Mouse (Mus musculus): ENCODE measurements around the gene Capn11. TPM values are rescaled to one million over a fixed set of nuclear protein-coding genes. Genes with fewer than 3 reads are reported as not detected.

Gene Capn11
- polyA plus RNA-seq, 1 experiment from 2014 or later: 0.57 TPM

- H3K4me3 ChIP-seq (ENCODE audit: low read depth, low read length): no peak overlapping the region
- H3K27ac ChIP-seq (ENCODE audit: low read depth, low read length): no peak overlapping the region
- no peak overlapping the region for H3K4me2 ChIP-seq (ENCODE audit: low read depth)
- H3K4me1 ChIP-seq (ENCODE audit: control insufficient read depth, insufficient read depth, low read length): peaks cover 5% of the 10 kb centered on the region
- ATAC-seq (ENCODE audit: insufficient read depth, low FRiP score, low TSS enrichment) (no peak), DNase-seq (ENCODE audit: low spot score) (no peak)
- H3K9me3 ChIP-seq (ENCODE audit: control insufficient read depth, low read length): no peaks in the 10 kb centered on the region
- WGBS: 82% methylated on average over 7 of the region's 7 CpGs
- no peaks in the 10 kb centered on the region for H3K27me3 ChIP-seq (ENCODE audit: control insufficient read depth, insufficient read depth, low read length)
- H3K9ac ChIP-seq (ENCODE audit: low read length): no peak overlapping the region
- H3K36me3 ChIP-seq (ENCODE audit: control insufficient read depth, insufficient read depth, low read length): no peaks in the 10 kb centered on the region
These were observed 70.8 kb downstream of the Capn11 start for GRCm38 (mm10) chr17:45588370-45588769.

GRCm38 (mm10) chr17:45586449-45586837 is 72.7 kb downstream of the Capn11 start:
- WGBS: 94% methylated on average over 3 of the region's 3 CpGs
- ATAC-seq (ENCODE audit: insufficient read depth, low FRiP score, low TSS enrichment) (no peak), DNase-seq (ENCODE audit: low spot score) (no peak)
- Histone ChIP-seq H3K9ac (ENCODE audit: low read length) (no peak overlapping the region), H3K4me2 (ENCODE audit: low read depth) (no peak overlapping the region), H3K27ac (ENCODE audit: low read depth, low read length) (no peak overlapping the region), H3K27me3 (ENCODE audit: control insufficient read depth, insufficient read depth, low read length) (no peaks in the 10 kb centered on the region), H3K4me3 (ENCODE audit: low read depth, low read length) (no peak overlapping the region), H3K4me1 (ENCODE audit: control insufficient read depth, insufficient read depth, low read length) (peaks cover 5% of the 10 kb centered on the region; the same call in 1 of the 2 replicates), H3K9me3 (ENCODE audit: control insufficient read depth, low read length) (no peaks in the 10 kb centered on the region), H3K36me3 (ENCODE audit: control insufficient read depth, insufficient read depth, low read length) (no peaks in the 10 kb centered on the region)

GRCm38 (mm10) chr17:45585725-45586448 is 73.2 kb downstream of the Capn11 start:
- Histone ChIP-seq H3K4me2 (ENCODE audit: low read depth) (no peak overlapping the region), H3K4me3 (ENCODE audit: low read depth, low read length) (no peak overlapping the region), H3K27me3 (ENCODE audit: control insufficient read depth, insufficient read depth, low read length) (no peaks in the 10 kb centered on the region), H3K9ac (ENCODE audit: low read length) (no peak overlapping the region), H3K9me3 (ENCODE audit: control insufficient read depth, low read length) (no peaks in the 10 kb centered on the region), H3K27ac (ENCODE audit: low read depth, low read length) (peak overlapping the region; percentile 34; the same call in 1 of the 2 replicates), H3K36me3 (ENCODE audit: control insufficient read depth, insufficient read depth, low read length) (no peaks in the 10 kb centered on the region), H3K4me1 (ENCODE audit: control insufficient read depth, insufficient read depth, low read length) (peaks cover 8% of the 10 kb centered on the region; the same call in 1 of the 2 replicates)
- WGBS: 76% methylated on average over 23 of the region's 23 CpGs
- no peak for DNase-seq (ENCODE audit: low spot score)
- no peak for ATAC-seq (ENCODE audit: insufficient read depth, low FRiP score, low TSS enrichment)

GRCm38 (mm10) chr17:45584939-45585678 is 74.0 kb downstream of the Capn11 start:
- Histone ChIP-seq H3K27ac (ENCODE audit: low read depth, low read length) (peak overlapping the region; percentile 34; the same call in 1 of the 2 replicates), H3K4me1 (ENCODE audit: control insufficient read depth, insufficient read depth, low read length) (peaks cover 8% of the 10 kb centered on the region; the same call in 1 of the 2 replicates), H3K36me3 (ENCODE audit: control insufficient read depth, insufficient read depth, low read length) (no peaks in the 10 kb centered on the region), H3K27me3 (ENCODE audit: control insufficient read depth, insufficient read depth, low read length) (no peaks in the 10 kb centered on the region), H3K9ac (ENCODE audit: low read length) (no peak overlapping the region), H3K4me2 (ENCODE audit: low read depth) (no peak overlapping the region), H3K4me3 (ENCODE audit: low read depth, low read length) (no peak overlapping the region), H3K9me3 (ENCODE audit: control insufficient read depth, low read length) (no peaks in the 10 kb centered on the region)
- DNase-seq (ENCODE audit: low spot score): peak; percentile 81
- ATAC-seq (ENCODE audit: insufficient read depth, low FRiP score, low TSS enrichment): peak; percentile 55
- WGBS: 33% methylated on average over 14 of the region's 14 CpGs

GRCm38 (mm10) chr17:45584096-45584896 is 74.8 kb downstream of the Capn11 start:
- 0 out of 2 replicates have a peak overlapping the region, but pooled peaks have one; percentile 34 for H3K27ac ChIP-seq (ENCODE audit: low read depth, low read length)
- H3K27me3 ChIP-seq (ENCODE audit: control insufficient read depth, insufficient read depth, low read length): no peaks in the 10 kb centered on the region
- ATAC-seq (ENCODE audit: insufficient read depth, low FRiP score, low TSS enrichment) (peak; percentile 14; the same call in 1 of the 2 replicates), DNase-seq (ENCODE audit: low spot score) (no peak)
- H3K4me2 ChIP-seq (ENCODE audit: low read depth): no peak overlapping the region
- no peaks in the 10 kb centered on the region for H3K36me3 ChIP-seq (ENCODE audit: control insufficient read depth, insufficient read depth, low read length)
- WGBS: 43% methylated on average over 12 of the region's 12 CpGs
- no peak overlapping the region for H3K9ac ChIP-seq (ENCODE audit: low read length)
- no peak overlapping the region for H3K4me3 ChIP-seq (ENCODE audit: low read depth, low read length)
- H3K9me3 ChIP-seq (ENCODE audit: control insufficient read depth, low read length): no peaks in the 10 kb centered on the region
- peaks cover 8% of the 10 kb centered on the region; the same call in 1 of the 2 replicates for H3K4me1 ChIP-seq (ENCODE audit: control insufficient read depth, insufficient read depth, low read length)

- ATAC-seq (ENCODE audit: insufficient read depth, low FRiP score, low TSS enrichment) (no peak), DNase-seq (ENCODE audit: low spot score) (no peak)
- no peak overlapping the region for H3K27ac ChIP-seq (ENCODE audit: low read depth, low read length)
- WGBS: 75% methylated on average over 6 of the region's 6 CpGs
- no peak overlapping the region for H3K4me2 ChIP-seq (ENCODE audit: low read depth)
- no peaks in the 10 kb centered on the region for H3K36me3 ChIP-seq (ENCODE audit: control insufficient read depth, insufficient read depth, low read length)
- peaks cover 8% of the 10 kb centered on the region; the same call in 1 of the 2 replicates for H3K4me1 ChIP-seq (ENCODE audit: control insufficient read depth, insufficient read depth, low read length)
- no peak overlapping the region for H3K4me3 ChIP-seq (ENCODE audit: low read depth, low read length)
- H3K9ac ChIP-seq (ENCODE audit: low read length): no peak overlapping the region
- H3K27me3 ChIP-seq (ENCODE audit: control insufficient read depth, insufficient read depth, low read length): no peaks in the 10 kb centered on the region
- H3K9me3 ChIP-seq (ENCODE audit: control insufficient read depth, low read length): no peaks in the 10 kb centered on the region
These were observed 76.3 kb downstream of the Capn11 start for GRCm38 (mm10) chr17:45582715-45583355.

- DNase-seq (ENCODE audit: low spot score) (no peak), ATAC-seq (ENCODE audit: insufficient read depth, low FRiP score, low TSS enrichment) (no peak)
- Histone ChIP-seq H3K9ac (ENCODE audit: low read length) (no peak overlapping the region), H3K4me3 (ENCODE audit: low read depth, low read length) (no peak overlapping the region), H3K4me2 (ENCODE audit: low read depth) (no peak overlapping the region), H3K36me3 (ENCODE audit: control insufficient read depth, insufficient read depth, low read length) (no peaks in the 10 kb centered on the region), H3K27ac (ENCODE audit: low read depth, low read length) (no peak overlapping the region), H3K9me3 (ENCODE audit: control insufficient read depth, low read length) (no peaks in the 10 kb centered on the region), H3K4me1 (ENCODE audit: control insufficient read depth, insufficient read depth, low read length) (peaks cover 8% of the 10 kb centered on the region; the same call in 1 of the 2 replicates), H3K27me3 (ENCODE audit: control insufficient read depth, insufficient read depth, low read length) (no peaks in the 10 kb centered on the region)
- WGBS: 92% methylated on average over 6 of the region's 6 CpGs
These were observed 76.9 kb downstream of the Capn11 start for GRCm38 (mm10) chr17:45582188-45582587.

- Histone ChIP-seq H3K27me3 (ENCODE audit: control insufficient read depth, insufficient read depth, low read length) (no peaks in the 10 kb centered on the region), H3K36me3 (ENCODE audit: control insufficient read depth, insufficient read depth, low read length) (no peaks in the 10 kb centered on the region), H3K4me2 (ENCODE audit: low read depth) (no peak overlapping the region), H3K27ac (ENCODE audit: low read depth, low read length) (no peak overlapping the region), H3K9me3 (ENCODE audit: control insufficient read depth, low read length) (no peaks in the 10 kb centered on the region), H3K4me1 (ENCODE audit: control insufficient read depth, insufficient read depth, low read length) (peaks cover 8% of the 10 kb centered on the region; the same call in 1 of the 2 replicates), H3K4me3 (ENCODE audit: low read depth, low read length) (no peak overlapping the region), H3K9ac (ENCODE audit: low read length) (no peak overlapping the region)
- ATAC-seq (ENCODE audit: insufficient read depth, low FRiP score, low TSS enrichment) (no peak), DNase-seq (ENCODE audit: low spot score) (peak; percentile 74)
- 23% methylated on average over 2 of the region's 2 CpGs for WGBS
These were observed 77.5 kb downstream of the Capn11 start for GRCm38 (mm10) chr17:45581567-45581983.
